Mouse (Mus musculus) embryo, embryonic 11 days (tissue): ENCODE results near the gene Efnb3.

Source experiments
- DNase-seq: peaks from one replicate; pipeline ENCODE4 v3.0.0-alpha.2; 2015

Gene Efnb3

GRCm38 (mm10) chr11:69582230-69582805 lies 22.3 kb upstream of the Efnb3 start:
- DNase-seq, result no peak

- DNase-seq, result peak; percentile 37
These were observed 21.8 kb upstream of the Efnb3 start for GRCm38 (mm10) chr11:69581814-69582213.

- peak; percentile 97 for DNase-seq
These were observed 21.2 kb upstream of the Efnb3 start for GRCm38 (mm10) chr11:69581147-69581688.

- DNase-seq, result no peak
These were observed 20.7 kb upstream of the Efnb3 start for GRCm38 (mm10) chr11:69580572-69581146.

GRCm38 (mm10) chr11:69580091-69580514 lies 20.1 kb upstream of the Efnb3 start, which contains the start of the genes Wrap53 and Trp53:
Wrap53 (minus strand) TSS chr11:69580255.
Trp53 (plus strand) TSS chr11:69580359.
- peak; percentile 96 for DNase-seq

GRCm38 (mm10) chr11:69579128-69580017 lies 19.4 kb upstream of the Efnb3 start:
- peak; percentile 99 for DNase-seq

GRCm38 (mm10) chr11:69578301-69578700 lies 18.3 kb upstream of the Efnb3 start:
- no peak for DNase-seq

- DNase-seq, result no peak
These were observed 16.3 kb upstream of the Efnb3 start for GRCm38 (mm10) chr11:69576307-69576706.

- peak; percentile 67 for DNase-seq
These were observed 15.2 kb upstream of the Efnb3 start for GRCm38 (mm10) chr11:69575220-69575619.

- no peak for DNase-seq
These were observed 5.1 kb upstream of the Efnb3 start for GRCm38 (mm10) chr11:69565131-69565530.

GRCm38 (mm10) chr11:69564391-69564790 lies 4.4 kb upstream of the Efnb3 start:
- DNase-seq, result no peak

- peak; percentile 51 for DNase-seq
These were observed 3.4 kb upstream of the Efnb3 start for GRCm38 (mm10) chr11:69563373-69563772.

- peak; percentile 84 for DNase-seq
These were observed 1.2 kb upstream of the Efnb3 start for GRCm38 (mm10) chr11:69560896-69561854.

- DNase-seq, result no peak
These were observed 822 bp downstream of the Efnb3 start for GRCm38 (mm10) chr11:69559183-69559582.

- DNase-seq, result no peak
These were observed 1.2 kb downstream of the Efnb3 start for GRCm38 (mm10) chr11:69558756-69559155.

- peak; percentile 74 for DNase-seq
These were observed 2.5 kb downstream of the Efnb3 start for GRCm38 (mm10) chr11:69557381-69557958.

- DNase-seq, result no peak
These were observed 5.4 kb downstream of the Efnb3 start for GRCm38 (mm10) chr11:69554539-69555140.

GRCm38 (mm10) chr11:69553341-69553721 lies 6.7 kb downstream of the Efnb3 start:
- peak; percentile 56 for DNase-seq

GRCm38 (mm10) chr11:69552622-69553340 lies 7.2 kb downstream of the Efnb3 start:
- peak; percentile 88 for DNase-seq

GRCm38 (mm10) chr11:69551310-69551709 lies 8.7 kb downstream of the Efnb3 start:
- no peak for DNase-seq
